Mouse (Mus musculus): ENCODE measurements around the gene Rem1.

DNA sequence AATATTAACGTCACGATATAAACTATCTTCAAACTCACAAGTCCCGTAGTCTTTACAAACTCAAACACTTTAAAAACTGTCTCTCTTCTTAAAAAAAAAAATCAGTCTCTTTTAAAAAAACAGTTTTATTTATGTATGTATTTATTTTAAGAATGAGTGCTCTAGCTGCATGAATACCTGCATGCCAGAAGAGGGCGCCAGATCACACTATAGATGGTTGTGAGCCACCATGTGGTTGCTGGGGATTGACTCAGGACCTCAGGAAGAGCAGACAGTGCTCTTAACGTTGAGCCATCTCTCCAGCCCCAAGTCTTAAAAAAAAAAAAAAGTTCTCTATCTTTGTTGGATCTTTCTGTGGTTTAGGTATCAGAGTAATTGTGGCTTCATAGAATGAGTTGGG, 9.4 kb upstream of the Rem1 start:
- TF ChIP-seq CTCF (IDR thresholded peaks at IDR 0.05; ENCODE audit: low read depth) (peak; percentile 60), EP300 (optimal IDR thresholded peaks at IDR 0.05) (no peak)
